Mouse (Mus musculus) left cerebral cortex, postnatal 10 days (tissue): ENCODE measurements around the gene Aff1. TPM values are rescaled to one million over a fixed set of nuclear protein-coding genes. Genes with fewer than 3 reads are reported as not detected.

Experiments used
- DNase-seq, 2 experiments: peaks; one replicate each; pipeline ENCODE4 v3.0.0; 2021 to 2022; ENCODE audit warnings: low spot score in 2 of 2, mixed read lengths in 1 of 2; ENCODE audit errors: extremely low spot score in 1 of 2
- intact Hi-C: fragments of 180-260 bp; cut with DNase I; formaldehyde crosslinking; loops from one replicate; pipeline ENCODE4 v1.15.1; 2025
- total RNA-seq, 2 experiments: library from RNA; stranded (reverse); gene quantifications; 2 replicates each; pipeline ENCODE4 v1.2.3; 2021

Gene Aff1
- total RNA-seq, 2 experiments from 2014 or later, result 5.2 to 8.9 TPM

DNA sequence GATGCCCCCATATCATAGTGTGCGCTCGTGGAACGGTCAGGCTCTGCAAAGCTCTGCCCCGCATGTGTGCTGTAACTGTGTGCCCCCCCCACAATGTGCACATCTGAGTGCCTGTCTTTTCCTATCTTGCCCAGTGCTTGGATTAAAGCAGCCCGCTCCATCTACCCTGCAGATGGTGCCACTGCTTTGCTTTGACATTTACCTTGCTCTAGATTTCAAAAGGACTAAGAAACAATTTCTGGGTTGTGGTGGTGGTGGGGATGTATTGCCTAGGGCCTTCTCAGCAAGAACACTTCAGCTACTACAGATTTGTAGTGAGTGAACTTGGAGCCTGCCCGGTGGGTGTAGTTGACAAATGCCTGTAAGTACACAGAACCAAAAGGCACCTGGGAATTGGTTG lies 88.7 kb downstream of the Aff1 start:
- intact Hi-C loops, result loop anchor here (5.0 kb wide), 1 partner anchor 36 kb away; no protein-coding TSS in a partner anchor
- DNase-seq, result peak in 1 of 2 experiments; percentile 54

DNA sequence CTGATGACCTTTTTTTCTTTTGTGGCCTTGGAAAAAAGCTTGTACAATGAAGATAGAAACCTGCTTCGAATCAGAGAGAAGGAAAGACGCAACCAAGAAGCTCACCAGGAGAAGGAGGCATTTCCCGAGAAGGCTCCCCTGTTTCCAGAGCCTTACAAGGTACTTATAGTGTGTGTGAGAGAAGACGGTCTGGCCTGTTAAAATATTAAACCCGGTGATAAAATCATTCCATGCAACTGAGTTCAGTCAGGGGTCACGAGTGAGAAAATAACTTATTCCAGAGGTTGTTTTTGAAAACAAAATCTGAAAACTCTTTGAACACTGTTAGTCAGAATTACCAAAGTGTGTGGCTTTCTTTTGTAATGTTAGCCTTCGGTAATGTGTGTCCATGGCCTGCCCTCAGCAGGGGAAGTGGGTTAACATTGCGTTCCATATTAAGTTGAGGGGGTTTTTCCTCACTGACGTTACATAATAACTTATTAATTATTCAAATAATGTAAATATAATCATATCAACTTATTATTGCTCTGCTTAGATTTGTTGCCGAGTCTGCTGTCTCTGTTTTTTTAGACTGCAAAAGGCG lies 91.0 kb downstream of the Aff1 start:
- intact Hi-C loops, result loop anchor here (5.0 kb wide), 1 partner anchor 34 kb away; no protein-coding TSS in a partner anchor
- no peak for DNase-seq

DNA sequence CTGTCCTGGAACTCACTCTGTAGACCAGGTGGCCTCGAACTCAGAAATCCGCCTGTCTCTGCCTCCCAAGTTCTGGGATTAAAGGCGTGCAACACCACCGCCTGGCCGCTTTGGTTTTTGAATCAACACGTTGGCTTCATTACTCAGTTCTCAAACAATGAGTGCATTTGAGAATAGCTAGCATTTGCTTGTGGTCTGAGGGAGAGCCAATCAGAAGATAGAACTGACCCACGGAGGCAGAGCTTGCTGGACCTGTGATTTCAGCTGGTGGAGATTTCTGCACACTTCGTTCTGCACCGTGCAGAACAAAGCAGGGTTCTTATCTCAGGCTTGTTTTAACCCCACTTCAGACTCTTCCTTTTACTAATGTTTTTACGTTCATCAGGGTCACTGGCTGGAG lies 93.9 kb downstream of the Aff1 start:
- intact Hi-C loops, result no loop called here
- DNase-seq, result no peak

DNA sequence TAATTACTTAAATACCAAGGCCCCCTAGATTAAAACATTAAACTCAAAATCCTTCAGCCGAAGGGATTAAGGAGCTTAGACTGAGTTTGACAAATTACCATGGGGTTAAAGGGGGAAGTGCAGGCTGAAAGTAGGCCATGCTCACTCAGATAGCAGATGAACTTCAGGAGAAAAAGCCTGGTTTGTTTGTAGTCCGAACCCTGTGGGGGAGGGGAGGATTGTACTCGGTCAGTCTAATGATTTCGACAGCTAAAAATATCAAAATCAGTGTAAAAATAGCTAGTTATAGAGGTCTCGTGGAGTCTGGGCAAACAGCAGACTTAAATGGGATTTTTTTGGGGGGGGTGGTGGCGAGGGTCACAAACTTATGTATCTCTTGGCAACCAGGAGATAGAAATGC lies 96.3 kb downstream of the Aff1 start:
- DNase-seq, result peak in 1 of 2 experiments; percentile 43
- intact Hi-C loops, result no loop called here

DNA sequence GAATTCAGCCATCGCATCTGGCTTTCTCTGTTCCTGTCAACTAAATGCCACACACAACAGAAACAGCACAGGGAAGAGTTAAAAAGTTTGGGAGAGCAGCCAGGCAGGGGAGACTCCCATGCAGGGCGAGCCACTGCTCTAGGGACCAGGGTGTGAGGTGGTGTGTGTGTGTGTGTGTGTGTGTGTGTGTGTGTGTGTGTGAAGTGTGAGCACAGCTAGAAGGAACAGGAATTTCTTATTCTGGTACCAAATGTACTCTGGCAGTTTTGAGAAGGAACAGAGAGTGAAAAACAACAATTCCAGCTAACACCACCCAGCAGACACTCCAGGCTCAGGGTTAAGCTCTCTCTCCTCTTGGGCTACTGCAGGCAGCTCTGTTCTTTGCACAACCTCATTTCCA lies 96.8 kb downstream of the Aff1 start:
- peak in 1 of 2 experiments; percentile 45 for DNase-seq
- intact Hi-C loops, result no loop called here

DNA sequence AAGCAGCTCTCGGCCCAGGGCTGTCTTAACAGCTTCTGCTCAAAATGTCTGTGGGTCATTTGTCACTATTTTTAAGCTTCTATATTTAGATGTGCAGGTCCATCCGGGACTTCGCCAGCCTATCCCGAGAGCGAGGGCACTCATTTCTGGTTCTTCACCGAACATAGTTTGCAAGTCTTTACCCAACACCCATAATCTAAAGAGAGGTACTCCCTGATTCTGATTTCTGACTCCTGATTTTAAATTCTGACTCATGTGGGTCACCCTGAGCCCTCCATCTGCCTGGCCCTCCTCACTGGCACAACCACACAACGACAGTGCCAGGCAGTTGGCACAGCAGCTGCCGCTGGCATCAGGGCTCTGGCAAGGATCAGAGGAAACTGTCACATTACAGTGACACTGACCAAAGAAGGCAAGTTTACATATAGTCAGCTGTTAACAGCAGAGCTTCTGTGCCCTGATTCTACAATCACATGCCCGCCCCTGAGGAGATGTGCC lies 97.5 kb downstream of the Aff1 start:
- peak; percentile 51 to 53 for DNase-seq
- intact Hi-C loops, result loop anchor here (5.0 kb wide), 1 partner anchor 37 kb away; no protein-coding TSS in a partner anchor

DNA sequence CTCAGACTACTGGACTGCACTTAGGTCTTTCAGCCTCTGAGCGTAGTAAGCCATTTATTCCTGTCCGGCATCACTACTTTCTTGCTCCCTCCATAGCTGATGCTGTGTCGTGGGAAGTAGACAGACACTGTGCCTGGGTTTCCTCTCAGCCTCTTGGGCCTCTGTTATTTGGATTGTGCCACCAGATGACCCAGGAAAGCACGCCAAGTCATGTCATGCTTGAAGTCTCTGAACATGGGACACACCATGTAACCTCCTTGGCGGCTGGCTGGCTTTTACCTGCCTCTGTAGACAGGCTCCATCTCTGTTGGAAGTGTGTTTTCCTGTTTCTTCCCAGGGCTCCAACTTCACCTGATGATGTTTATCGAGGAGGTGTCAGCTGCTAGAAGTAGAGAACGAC lies 99.6 kb downstream of the Aff1 start:
- intact Hi-C loops, result loop anchor here (5.0 kb wide), 1 partner anchor 39 kb away; no protein-coding TSS in a partner anchor
- no peak for DNase-seq

DNA sequence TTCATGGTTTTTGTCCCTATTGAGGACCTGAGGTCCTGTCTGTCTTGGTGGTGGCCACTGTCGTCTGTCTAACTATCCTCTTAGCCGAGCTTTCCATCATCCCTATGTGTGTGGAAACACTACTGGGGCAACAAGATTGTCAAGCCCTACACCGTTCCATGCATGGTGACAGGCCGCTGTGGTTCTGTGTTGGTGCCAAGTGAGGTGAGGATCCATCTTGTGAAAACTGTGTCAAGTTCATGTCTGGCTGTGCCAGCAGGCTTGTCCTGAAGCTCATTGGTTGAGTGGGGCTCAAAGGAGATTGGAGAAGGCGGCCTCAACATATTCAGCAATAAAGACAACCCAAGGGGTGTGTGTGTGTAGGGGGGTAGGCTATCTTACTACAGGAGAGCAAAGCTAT lies 102.9 kb downstream of the Aff1 start:
- no peak for DNase-seq
- intact Hi-C loops, result no loop called here

DNA sequence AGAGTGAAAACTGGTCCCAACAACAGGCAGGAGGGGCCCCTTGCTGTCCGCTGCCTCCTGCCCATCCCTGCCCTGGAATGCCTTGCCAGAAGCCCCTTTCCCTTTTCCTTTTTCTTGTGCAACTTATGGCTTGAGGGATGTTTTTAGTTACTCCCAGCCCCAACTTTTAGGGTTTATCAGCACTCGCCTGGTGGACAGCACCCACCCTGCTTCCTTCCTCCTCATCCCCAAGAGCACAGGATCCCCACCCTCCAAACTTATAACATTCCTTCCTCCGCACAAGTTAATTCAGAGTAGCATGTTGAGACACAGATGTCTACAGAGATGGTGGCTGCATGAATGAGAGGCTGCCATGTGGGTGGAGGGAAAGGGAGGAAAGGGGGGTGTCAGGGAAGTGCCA lies 103.9 kb downstream of the Aff1 start:
- no peak for DNase-seq
- intact Hi-C loops, result no loop called here

DNA sequence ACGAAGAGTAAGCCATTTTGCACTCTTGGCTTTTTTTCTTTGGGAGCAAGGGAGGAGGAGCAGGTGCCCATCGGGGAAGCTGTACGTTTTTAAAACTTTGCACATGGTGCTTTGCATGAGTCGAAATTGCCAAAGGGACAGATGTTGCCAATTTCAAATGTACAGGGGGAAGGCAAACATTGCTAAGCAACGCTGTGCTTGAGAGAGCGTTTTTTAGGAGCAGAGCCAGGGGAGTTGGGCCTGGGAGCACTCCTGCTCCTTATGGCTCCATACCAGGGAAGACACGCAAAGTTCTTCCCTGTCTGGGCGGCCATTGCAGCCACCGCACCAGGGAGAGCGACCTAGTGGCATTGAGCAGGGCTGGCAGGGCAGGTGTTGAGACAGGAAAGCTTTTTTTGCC lies 105.6 kb downstream of the Aff1 start:
- peak; percentile 36 to 64 for DNase-seq
- intact Hi-C loops, result no loop called here

DNA sequence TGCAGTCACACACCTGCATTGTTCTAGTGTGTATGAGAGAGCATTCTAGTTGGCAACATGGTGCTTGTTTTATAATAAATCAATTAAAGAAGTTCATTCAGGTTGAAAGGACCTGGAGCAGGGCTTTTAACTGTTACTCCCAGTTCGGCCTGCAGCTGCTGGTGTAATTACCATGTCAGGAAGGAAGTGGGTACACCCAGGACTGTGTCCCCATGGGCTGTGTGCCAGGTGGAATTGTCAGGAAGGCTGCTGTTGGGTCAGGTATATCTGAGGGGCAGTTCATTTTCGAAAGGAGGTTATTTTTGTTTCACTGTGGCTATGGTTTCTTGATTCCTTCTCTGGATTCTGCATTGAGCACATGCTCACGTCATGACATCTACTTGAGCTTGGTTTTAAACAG lies 107.3 kb downstream of the Aff1 start:
- intact Hi-C loops, result no loop called here
- peak in 1 of 2 experiments; percentile 49 for DNase-seq

DNA sequence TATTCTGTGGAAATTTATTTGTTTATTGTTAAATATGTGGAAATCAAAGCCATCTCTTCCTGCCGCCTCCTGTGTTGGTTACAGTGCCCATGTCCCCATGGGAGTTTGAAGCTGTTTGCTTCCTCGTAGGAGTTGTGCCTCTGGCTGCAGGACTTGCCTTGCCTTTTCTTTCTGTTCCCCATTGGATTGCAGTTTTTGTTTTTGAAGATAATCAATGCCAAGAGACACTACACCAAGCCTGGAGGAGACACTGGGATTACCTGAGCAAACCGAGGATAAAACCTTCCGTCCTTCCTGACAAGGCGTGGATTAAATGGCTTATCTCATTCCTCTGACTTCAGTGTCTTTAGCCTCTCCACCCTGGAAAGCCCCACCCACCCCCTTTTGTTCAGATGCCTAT lies 107.8 kb downstream of the Aff1 start:
- intact Hi-C loops, result no loop called here
- DNase-seq, result no peak

DNA sequence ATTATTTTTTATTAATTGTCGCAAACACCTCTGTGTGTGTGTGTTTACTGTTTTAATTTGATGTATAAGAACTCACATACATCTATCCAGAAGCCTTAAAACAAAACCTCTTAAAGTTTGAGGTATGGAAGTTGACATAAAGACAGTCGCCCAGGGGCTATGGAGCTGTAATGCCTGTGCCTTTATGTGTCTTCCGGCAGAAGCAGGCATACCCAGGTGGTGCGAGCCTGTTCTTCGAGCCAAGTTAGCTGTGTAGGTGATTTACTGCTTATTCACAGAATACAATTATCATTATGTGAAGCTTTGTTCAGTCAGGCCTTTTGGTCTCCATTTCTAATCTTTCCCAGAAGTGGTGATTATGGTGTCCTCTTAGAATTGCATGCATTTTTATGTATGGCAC lies 111.2 kb downstream of the Aff1 start:
- DNase-seq, result no peak
- intact Hi-C loops, result no loop called here

DNA sequence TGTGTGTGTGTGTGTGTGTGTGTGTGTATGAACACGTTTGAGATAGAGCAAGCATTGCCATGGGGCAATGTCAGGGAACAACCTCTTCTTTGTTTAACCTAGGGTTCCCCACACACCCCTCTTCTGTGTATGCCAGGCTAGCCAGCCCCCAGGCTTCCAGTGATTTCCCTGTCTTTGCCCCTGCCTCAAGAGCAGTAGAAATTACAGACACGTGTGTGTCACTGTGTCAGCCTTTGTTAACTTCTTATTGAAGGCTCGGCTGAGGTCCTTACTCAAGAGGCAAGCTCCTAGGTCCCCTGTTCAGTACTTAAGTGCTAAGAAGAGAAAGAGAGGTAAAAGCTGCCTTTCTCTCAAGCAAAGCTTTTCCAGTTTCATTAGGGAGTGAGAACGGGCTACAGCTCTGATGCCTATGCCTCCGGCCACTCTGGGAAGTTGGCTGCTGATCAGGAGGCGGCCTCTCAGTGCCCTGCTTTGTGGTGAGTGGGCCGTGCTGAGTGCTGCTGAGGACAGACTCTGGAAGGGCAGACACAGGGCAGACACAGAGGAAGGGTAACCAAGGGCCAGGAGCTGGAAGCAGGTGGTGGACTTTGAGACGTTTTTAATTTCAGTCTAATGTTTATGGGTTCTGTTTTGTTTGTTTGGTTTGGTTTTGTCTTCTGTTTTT lies 111.9 kb downstream of the Aff1 start:
- peak; percentile 40 to 69 for DNase-seq
- intact Hi-C loops, result no loop called here

DNA sequence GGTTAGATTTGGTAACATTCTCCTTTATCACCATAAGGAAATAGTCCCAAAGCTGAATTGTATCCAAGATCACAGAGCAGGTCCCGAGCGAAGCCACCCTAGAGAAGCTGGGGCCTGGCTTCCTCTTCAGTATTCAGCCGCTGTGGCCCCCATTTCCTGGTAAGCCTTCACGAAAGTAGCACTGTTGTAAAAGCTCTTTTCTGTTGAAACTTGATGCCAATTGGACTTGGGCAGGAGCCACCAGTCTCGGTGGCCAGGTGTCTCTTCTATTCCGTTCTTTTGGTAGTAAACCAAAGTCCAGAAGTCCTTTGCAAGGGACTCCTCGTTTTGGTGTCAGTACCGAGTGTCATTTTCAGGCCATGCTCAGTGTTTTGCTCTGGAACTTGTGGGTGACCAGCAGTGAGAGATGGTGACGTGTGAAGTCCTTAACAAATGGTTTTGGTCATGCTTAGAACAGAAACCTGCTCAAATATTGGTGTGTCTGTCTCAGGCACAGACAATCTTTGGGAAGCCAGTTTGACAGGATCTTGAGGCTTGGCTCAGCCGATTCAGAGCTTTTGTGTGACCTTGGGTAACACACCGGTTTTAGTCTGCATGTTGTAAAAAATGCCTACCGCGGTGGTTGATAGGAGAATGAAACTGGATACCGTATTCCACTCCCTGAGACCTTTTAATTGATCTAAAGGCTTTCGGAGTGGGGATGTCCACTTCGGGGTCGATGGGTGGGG lies 114.8 kb downstream of the Aff1 start:
- intact Hi-C loops, result no loop called here
- no peak for DNase-seq

DNA sequence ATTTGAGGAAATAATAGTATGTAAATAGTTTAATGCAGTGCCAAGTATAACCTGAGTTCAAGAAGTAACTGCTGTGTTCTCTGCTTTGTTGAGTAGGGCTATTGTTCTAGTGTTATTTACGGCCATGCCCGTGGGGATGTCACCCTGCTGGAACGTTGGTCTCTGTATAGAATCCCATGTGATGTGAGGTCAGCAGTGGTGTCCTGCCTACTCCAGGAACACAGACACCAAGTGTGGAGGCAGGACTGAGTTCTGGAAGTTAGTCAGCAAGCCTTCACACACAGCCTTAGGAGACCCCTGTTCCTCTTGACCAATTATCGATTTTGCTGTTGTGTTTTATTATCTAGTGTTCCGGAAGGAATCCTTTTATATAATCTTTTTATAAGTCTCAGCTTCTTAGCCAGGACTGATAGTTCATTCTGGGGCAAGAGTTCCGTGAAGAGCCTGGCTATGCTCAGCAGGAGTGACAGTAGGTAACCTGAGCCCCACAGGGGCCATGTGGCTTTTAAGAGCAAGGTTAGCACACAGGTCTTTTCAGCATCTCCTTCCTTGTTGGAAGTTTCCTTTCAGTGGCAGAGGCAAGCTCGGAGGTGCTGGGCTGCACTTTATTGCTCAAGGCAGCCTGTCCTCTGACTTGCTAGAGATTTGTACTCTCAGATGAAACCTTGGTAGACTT lies 115.6 kb downstream of the Aff1 start:
- intact Hi-C loops, result no loop called here
- no peak for DNase-seq

DNA sequence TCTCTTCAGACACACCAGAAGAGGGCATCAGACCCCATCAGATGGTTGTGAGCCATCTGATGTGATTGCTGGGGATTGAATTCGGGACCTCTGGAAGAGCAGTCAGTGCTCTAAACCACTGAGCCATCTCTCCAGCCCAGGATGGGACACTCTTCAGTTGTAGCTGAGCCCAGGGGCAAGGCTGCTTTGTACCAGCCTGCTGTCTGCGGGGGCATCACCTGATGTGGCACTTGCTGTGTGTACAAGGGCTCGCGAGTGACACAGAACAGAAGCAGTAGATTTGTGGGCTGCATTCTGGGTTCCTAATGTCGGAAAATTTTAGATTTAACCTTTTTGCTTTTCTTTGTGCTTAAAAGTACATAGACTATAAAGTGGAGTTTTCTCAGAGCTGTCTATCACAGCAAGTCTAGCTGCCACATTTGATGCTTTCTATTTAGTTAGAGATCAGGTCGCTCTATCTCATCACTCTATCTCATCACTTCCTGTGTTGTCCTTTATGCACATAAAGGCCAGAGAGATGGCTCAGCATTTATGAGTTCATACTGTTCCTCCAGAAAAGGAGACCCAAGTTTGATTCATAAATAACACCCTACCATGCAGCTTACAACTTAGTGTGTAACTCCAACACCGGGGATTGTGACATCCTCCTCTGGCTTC lies 117.6 kb downstream of the Aff1 start:
- intact Hi-C loops, result no loop called here

DNA sequence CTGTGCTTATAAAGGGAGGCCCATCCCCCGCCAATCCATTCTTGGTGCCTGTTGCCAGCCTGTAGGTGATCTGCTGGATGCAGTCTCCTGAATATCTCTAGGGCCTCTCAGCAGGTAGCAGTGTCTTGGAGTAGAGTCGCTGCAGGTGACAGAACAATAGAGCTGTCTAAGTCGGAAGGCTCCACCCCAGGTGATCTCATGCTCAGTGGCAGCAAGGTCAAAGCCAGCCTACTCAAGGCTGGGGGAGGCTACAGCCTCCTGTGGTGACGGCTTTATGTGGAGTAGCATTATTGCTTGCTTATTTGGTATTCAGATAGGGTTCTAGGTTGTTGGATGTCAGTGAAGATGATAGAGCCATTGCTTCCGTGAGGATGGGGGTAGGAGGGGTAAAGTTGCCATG lies 121.1 kb downstream of the Aff1 start:
- no peak for DNase-seq
- intact Hi-C loops, result no loop called here

More for the DNA sequence above, 117.6 kb downstream of the Aff1 start:
- no peak for DNase-seq

DNA sequence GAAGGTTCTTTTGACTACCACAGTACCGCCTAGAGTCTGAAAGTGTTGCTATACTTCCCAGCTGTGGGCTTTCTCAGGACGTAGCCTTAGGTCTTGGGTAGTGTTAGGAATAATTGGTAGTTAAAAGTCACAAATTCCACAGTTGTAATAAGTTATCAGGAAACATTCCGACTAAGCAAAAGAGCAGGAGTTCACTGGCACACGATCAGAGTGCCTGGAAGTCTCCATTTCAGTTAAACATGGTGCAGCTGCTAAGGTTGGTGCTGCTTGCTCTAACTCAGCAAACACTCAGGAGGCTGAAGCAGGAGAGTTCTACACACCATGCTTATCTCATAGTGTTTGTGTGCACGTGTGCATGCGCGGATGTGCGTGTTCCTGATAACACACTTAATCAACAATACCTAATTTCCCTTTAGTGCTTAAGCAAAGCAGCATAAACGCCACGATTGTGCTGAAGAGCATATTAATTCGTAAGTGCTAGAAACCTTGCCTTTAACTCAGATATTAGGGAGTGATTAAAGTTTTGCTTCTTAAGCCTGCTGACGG lies 121.9 kb downstream of the Aff1 start:
- DNase-seq, result no peak

More for the DNA sequence above, 121.9 kb downstream of the Aff1 start:
- intact Hi-C loops, result no loop called here
